Mouse (Mus musculus) urinary bladder, adult 2 months (tissue): ENCODE results near the gene Snrnp40. TPM values are rescaled to one million over a fixed set of nuclear protein-coding genes. Genes with fewer than 3 reads are reported as not detected.

ENCODE experiments used
- DNase-seq: peaks from one replicate; pipeline ENCODE4 v3.0.0; 2022; ENCODE audit warnings: low spot score
- polyA plus RNA-seq: library from polyadenylated mRNA; depleted of rRNA; stranded (reverse); fragments of >200 nt; gene quantifications from 2 replicates; pipeline ENCODE4 v1.2.3, GENCODE M21; 2012; rRNA removed

Snrnp40 gene
- polyA plus RNA-seq, result 30.7 and 35.2 TPM in 2 replicates

- peak; percentile 94 for DNase-seq
Observed at GRCm38 (mm10) chr4:130359486-130360237, at the start of gene Snrnp40, which contains the start of gene Zcchc17. Gene Snrnp40, plus strand, starts transcription at chr4:130360132. Gene Zcchc17, minus strand, starts transcription at chr4:130359943.

GRCm38 (mm10) chr4:130312526-130312925, 47.4 kb upstream of the Snrnp40 start:
- DNase-seq, result no peak

- DNase-seq, result no peak
Observed at GRCm38 (mm10) chr4:130313552-130313951, 46.4 kb upstream of the Snrnp40 start.

GRCm38 (mm10) chr4:130315771-130316527, 44.0 kb upstream of the Snrnp40 start:
- no peak for DNase-seq

- no peak for DNase-seq
Observed at GRCm38 (mm10) chr4:130316691-130317090, 43.2 kb upstream of the Snrnp40 start.

- no peak for DNase-seq
Observed at GRCm38 (mm10) chr4:130318122-130318521, 41.8 kb upstream of the Snrnp40 start.

GRCm38 (mm10) chr4:130319564-130319963, 40.4 kb upstream of the Snrnp40 start:
- no peak for DNase-seq

- DNase-seq, result no peak
Observed at GRCm38 (mm10) chr4:130321640-130322039, 38.3 kb upstream of the Snrnp40 start.

- no peak for DNase-seq
Observed at GRCm38 (mm10) chr4:130322567-130322966, 37.4 kb upstream of the Snrnp40 start.

GRCm38 (mm10) chr4:130323165-130323564, 36.8 kb upstream of the Snrnp40 start:
- no peak for DNase-seq

- no peak for DNase-seq
Observed at GRCm38 (mm10) chr4:130323607-130324006, 36.3 kb upstream of the Snrnp40 start.

- no peak for DNase-seq
Observed at GRCm38 (mm10) chr4:130325446-130325845, 34.5 kb upstream of the Snrnp40 start.

GRCm38 (mm10) chr4:130327366-130327765, 32.6 kb upstream of the Snrnp40 start:
- no peak for DNase-seq

GRCm38 (mm10) chr4:130335867-130336266, 24.1 kb upstream of the Snrnp40 start:
- DNase-seq, result no peak

GRCm38 (mm10) chr4:130341691-130342090, 18.2 kb upstream of the Snrnp40 start:
- DNase-seq, result no peak

GRCm38 (mm10) chr4:130349666-130350065, 10.3 kb upstream of the Snrnp40 start:
- no peak for DNase-seq

- DNase-seq, result no peak
Observed at GRCm38 (mm10) chr4:130350690-130351422, 9.1 kb upstream of the Snrnp40 start.

- DNase-seq, result no peak
Observed at GRCm38 (mm10) chr4:130352588-130352987, 7.3 kb upstream of the Snrnp40 start.

GRCm38 (mm10) chr4:130357946-130358345, 2.0 kb upstream of the Snrnp40 start:
- no peak for DNase-seq

- DNase-seq, result no peak
Observed at GRCm38 (mm10) chr4:130360238-130360590, 282 bp downstream of the Snrnp40 start.

GRCm38 (mm10) chr4:130376675-130377074, 16.7 kb downstream of the Snrnp40 start:
- DNase-seq, result no peak

- no peak for DNase-seq
Observed at GRCm38 (mm10) chr4:130377500-130377899, 17.6 kb downstream of the Snrnp40 start.
